Comparison of ENCODE assay signal across 25 mouse cellular contexts in the genomic region with DNA sequence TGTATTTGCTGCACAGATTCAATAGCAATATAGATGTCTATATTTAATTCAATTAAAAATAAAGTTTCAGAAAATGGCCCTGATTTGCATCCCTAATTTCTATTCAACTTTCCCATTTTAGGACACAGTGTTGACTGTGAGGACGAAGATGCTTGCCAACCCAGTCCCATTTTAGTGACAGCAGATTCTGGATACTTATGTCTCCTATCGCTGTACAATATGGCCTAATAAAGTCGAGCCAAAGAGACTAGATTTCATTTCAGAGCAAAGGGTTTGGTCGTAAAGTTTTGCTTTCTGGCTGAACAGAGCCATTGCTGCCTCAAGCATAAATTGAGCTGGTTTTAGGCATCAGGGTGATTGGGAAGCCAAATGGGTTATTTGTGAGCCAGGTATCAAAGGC.
A peak's percentile ranks its signal among the peaks of the same experiment; 100 is the strongest.
DNase-seq lines count a peak whose midpoint lies in the region; ATAC-seq and TF ChIP-seq lines count a peak whose summit lies in the region.
"Had no signal": no experiment of that assay in that cellular context is flagged by ENCODE, and none has a peak within 500 bp of the region (broad histone marks: within the 10 kb centered on the region; RNA-seq: fewer than 3 reads in every experiment).

No protein-coding gene starts in this region.

- H3K9me3 ChIP-seq in heart, embryonic 12.5 days (replicated peaks), result no peaks in the 10 kb centered on the region
- H3K9me3 ChIP-seq: forebrain, embryonic 15.5 days; heart, embryonic 13.5 days had no signal

- no peak overlapping the region for H3K4me2 ChIP-seq in heart, embryonic 12.5 days
- H3K4me2 ChIP-seq: forebrain, embryonic 15.5 days; heart, embryonic 13.5 days; hindbrain, embryonic 14.5 days had no signal

- DNase-seq in heart, adult 11 months, result peak; percentile 30
- DNase-seq in layer of hippocampus, adult 2 months (ENCODE audit: low spot score in 2 of 2), result peak; percentile 24 to 41
- no peak for DNase-seq in layer of hippocampus, postnatal 10 days (ENCODE audit: low spot score in 2 of 2)
- peak; percentile 57 for DNase-seq in layer of hippocampus, adult 9-11 months
- no peak for DNase-seq in right cerebral cortex, postnatal 4 days
- DNase-seq: adrenal gland, postnatal 10 days; adrenal gland, postnatal 36 days; B cell, adult 2 months; cerebellum, adult 11-12 months; cerebellum, adult 8-10 months; cerebellum, postnatal 10 days; cerebellum, postnatal 36 days; gastrocnemius, adult 2 months; gastrocnemius, postnatal 14 days; heart, adult 18-20 months; heart, postnatal 14 days; heart, postnatal 4 days had no signal

- no peaks in the 10 kb centered on the region for H3K36me3 ChIP-seq in heart, embryonic 12.5 days
- H3K36me3 ChIP-seq: forebrain, embryonic 15.5 days; G1E; heart, embryonic 13.5 days had no signal

- no peak overlapping the region for H3K4me3 ChIP-seq in heart, embryonic 12.5 days
- H3K4me3 ChIP-seq in layer of hippocampus, adult 2 months, result no peak overlapping the region
- H3K4me3 ChIP-seq: forebrain, embryonic 15.5 days; gastrocnemius, adult 2 months; heart, embryonic 13.5 days had no signal

- no peak for TF ChIP-seq CTCF in layer of hippocampus, adult 2 months (conservative IDR thresholded peaks at IDR 0.05)

- H3K27me3 ChIP-seq in heart, embryonic 12.5 days (replicated peaks), result no peaks in the 10 kb centered on the region
- H3K27me3 ChIP-seq: CH12.LX; forebrain, embryonic 15.5 days; heart, embryonic 13.5 days had no signal

- no peaks in the 10 kb centered on the region for H3K4me1 ChIP-seq in heart, embryonic 12.5 days (replicated peaks)
- H3K4me1 ChIP-seq: forebrain, embryonic 15.5 days; heart, embryonic 13.5 days had no signal

- H3K9ac ChIP-seq in heart, embryonic 12.5 days, result no peak overlapping the region
- H3K9ac ChIP-seq: forebrain, embryonic 15.5 days; heart, embryonic 13.5 days; hindbrain, embryonic 14.5 days had no signal

- 77% methylated on average over 4 of the region's 4 CpGs for WGBS in heart, embryonic 12.5 days

- H3K27ac ChIP-seq in heart, embryonic 12.5 days (ENCODE audit: poor library complexity, severe bottlenecking), result no peak overlapping the region
- peak overlapping the region; percentile 40; the same call in 1 of the 2 replicates for H3K27ac ChIP-seq in layer of hippocampus, adult 2 months
- H3K27ac ChIP-seq: forebrain, embryonic 15.5 days; gastrocnemius, adult 2 months; heart, embryonic 13.5 days; hindbrain, embryonic 14.5 days had no signal

- no peak for ATAC-seq in heart, embryonic 12.5 days (ENCODE audit: insufficient number of reproducible peaks, low FRiP score)
- ATAC-seq in frontal cortex, adult (ENCODE audit: low TSS enrichment), result no peak
- ATAC-seq: forebrain, embryonic 15.5 days; Patski had no signal

Comparison
In these comparisons a context has a peak if more than half of its experiments do, and no peak if none do; other contexts are left out.
1. DNase-seq: peak in heart, adult 11 months (single experiment), layer of hippocampus, adult 2 months (2 of 2) and layer of hippocampus, adult 9-11 months (single experiment); none in layer of hippocampus, postnatal 10 days (0 of 2) and right cerebral cortex, postnatal 4 days (single experiment).